Mouse (Mus musculus): Measurements from ENCODE around the gene Gata2. TPM values are rescaled to one million over a fixed set of nuclear protein-coding genes. Genes with fewer than 3 reads are reported as not detected.

Gata2 gene
- polyA plus RNA-seq, 1 experiment = 41.4 TPM

Other genes with a start within 250 kb of the Gata2 start
- 6.0 and 8.8 TPM in 2 replicates for gene H1fx, start 212.3 kb upstream of the Gata2 start, polyA plus RNA-seq (2012; rRNA removed)
- gene Rab7, start 148.6 kb upstream of the Gata2 start, polyA plus RNA-seq (2012; rRNA removed) = 400 and 428 TPM in 2 replicates
- gene Rpn1, start 109.4 kb upstream of the Gata2 start, polyA plus RNA-seq (2012; rRNA removed) = 164 and 173 TPM in 2 replicates
- gene Dnajb8, start 28.4 kb downstream of the Gata2 start, polyA plus RNA-seq (2012; rRNA removed) = not detected in 2 replicates